Mouse (Mus musculus) heart, embryonic 11.5 days (tissue): ENCODE measurements around the gene Zbtb20. TPM values are rescaled to one million over a fixed set of nuclear protein-coding genes. Genes with fewer than 3 reads are reported as not detected.

Experiments
- ATAC-seq: fragments of 200-750 bp; cut with Nextera tagmentation; replicated peaks from 2 replicates; pipeline ENCODE4 v1.8.0; 2017; ENCODE audit warnings: moderate library complexity; ENCODE audit not compliant: insufficient number of reproducible peaks, low FRiP score, low TSS enrichment
- H3K27ac ChIP-seq: fragments of 300-500 bp; sonication (generic); 2 replicates; pipeline ENCODE4 v1.5.1; 2014; ENCODE audit warnings: mild to moderate bottlenecking, low read depth, low read length
- H3K27me3 ChIP-seq: fragments of 300-500 bp; sonication (generic); 2 replicates; pipeline ENCODE4 v1.6.1; 2014; ENCODE audit warnings: mild to moderate bottlenecking, low read length, mixed read lengths; ENCODE audit not compliant: control insufficient read depth, insufficient read depth
- H3K36me3 ChIP-seq: fragments of 300-500 bp; sonication (generic); 2 replicates; pipeline ENCODE4 v1.6.1; 2014; ENCODE audit warnings: mild to moderate bottlenecking, low read length, moderate library complexity, mixed read lengths; ENCODE audit not compliant: control insufficient read depth, insufficient read depth
- H3K4me1 ChIP-seq: fragments of 300-500 bp; sonication (generic); 2 replicates; pipeline ENCODE4 v1.6.1; 2014; ENCODE audit warnings: low read length; ENCODE audit not compliant: control insufficient read depth, insufficient read depth
- H3K4me2 ChIP-seq: fragments of 300-500 bp; sonication (generic); 2 replicates; pipeline ENCODE4 v1.6.1; 2014; ENCODE audit warnings: mild to moderate bottlenecking, moderate library complexity
- H3K4me3 ChIP-seq: fragments of 300-500 bp; sonication (generic); 2 replicates; pipeline ENCODE4 v1.5.1; 2014; ENCODE audit warnings: low read depth, low read length
- H3K9ac ChIP-seq: fragments of 300-500 bp; sonication (generic); 2 replicates; pipeline ENCODE4 v1.6.1; 2014; ENCODE audit warnings: mild to moderate bottlenecking, low read depth, low read length, moderate library complexity
- H3K9me3 ChIP-seq: fragments of 300-500 bp; sonication (generic); replicated peaks from 2 replicates; pipeline ENCODE4 v1.6.1; 2016; ENCODE audit warnings: low read length; ENCODE audit not compliant: control insufficient read depth
- WGBS: fragments of 180-500 bp; shearing (Covaris S2); extraction: QIAGEN DNeasy Blood & Tissue Kit; methylation state at CpG from one replicate; pipeline ENCODE4 v1.1.7; 2014; ENCODE audit not compliant: insufficient replicate concordance; 5-methylcytosine and 5-hydroxymethylcytosine counted together
- polyA plus RNA-seq: library from polyadenylated mRNA; unstranded; fragments of >200 nt; fragmentation: Nextera tagmentation; extraction: Ambion mirVana; gene quantifications from 2 replicates; pipeline ENCODE4 v1.2.1, GENCODE M21; 2014

The Zbtb20 gene
- polyA plus RNA-seq, 1 experiment from 2014 or later = 39.0 TPM

DNA sequence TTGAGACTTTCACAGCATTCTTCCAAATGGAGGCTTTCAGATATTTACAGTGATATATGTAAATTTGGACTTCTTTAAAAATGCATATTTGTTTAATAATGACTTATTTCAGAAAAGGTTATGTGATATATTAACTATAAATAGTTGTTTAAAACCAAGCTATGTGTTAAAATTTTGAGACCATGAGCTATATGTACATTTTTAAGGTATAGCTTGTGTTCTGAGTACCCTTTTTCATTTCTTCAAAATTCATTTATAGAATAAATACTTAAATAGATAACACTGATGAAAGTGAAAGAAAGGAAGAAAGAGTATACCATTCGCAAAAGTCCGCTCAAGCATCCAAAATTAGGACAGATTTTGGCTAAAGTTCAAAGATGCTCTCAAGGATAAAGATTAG lies 607.1 kb downstream of the Zbtb20 start:
- 83% methylated on average over 2 of the region's 2 CpGs for WGBS
- Histone ChIP-seq H3K9me3 (no peaks in the 10 kb centered on the region), H3K36me3 (no peaks in the 10 kb centered on the region), H3K9ac (no peak overlapping the region), H3K4me2 (no peak overlapping the region), H3K27me3 (no peaks in the 10 kb centered on the region), H3K27ac (no peak overlapping the region), H3K4me3 (no peak overlapping the region), H3K4me1 (no peaks in the 10 kb centered on the region)
- no peak for ATAC-seq

DNA sequence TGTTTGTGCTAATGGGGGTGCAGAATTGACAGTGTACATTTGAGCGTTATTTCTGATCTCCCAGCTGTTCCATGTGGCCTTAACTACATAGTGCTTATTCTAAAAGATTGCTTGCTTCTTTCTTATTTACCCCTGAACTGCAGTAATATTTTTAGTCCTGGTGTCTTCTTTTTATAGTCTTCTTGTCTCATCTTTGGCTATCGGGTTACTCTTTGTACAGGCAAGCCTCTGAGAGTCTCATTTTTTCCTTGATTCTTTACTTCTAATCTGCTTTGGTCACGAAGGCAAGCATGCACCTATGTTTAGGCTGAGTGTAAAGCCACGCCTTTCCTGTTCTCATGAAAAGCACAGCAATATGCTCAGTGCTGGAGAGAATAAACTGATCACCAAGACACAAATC lies 608.7 kb downstream of the Zbtb20 start:
- Histone ChIP-seq H3K36me3 (no peaks in the 10 kb centered on the region), H3K9me3 (no peaks in the 10 kb centered on the region), H3K27me3 (no peaks in the 10 kb centered on the region), H3K4me1 (no peaks in the 10 kb centered on the region), H3K9ac (no peak overlapping the region), H3K4me3 (no peak overlapping the region), H3K27ac (no peak overlapping the region), H3K4me2 (no peak overlapping the region)
- WGBS = 62% methylated on average over 4 of the region's 4 CpGs
- no peak for ATAC-seq

DNA sequence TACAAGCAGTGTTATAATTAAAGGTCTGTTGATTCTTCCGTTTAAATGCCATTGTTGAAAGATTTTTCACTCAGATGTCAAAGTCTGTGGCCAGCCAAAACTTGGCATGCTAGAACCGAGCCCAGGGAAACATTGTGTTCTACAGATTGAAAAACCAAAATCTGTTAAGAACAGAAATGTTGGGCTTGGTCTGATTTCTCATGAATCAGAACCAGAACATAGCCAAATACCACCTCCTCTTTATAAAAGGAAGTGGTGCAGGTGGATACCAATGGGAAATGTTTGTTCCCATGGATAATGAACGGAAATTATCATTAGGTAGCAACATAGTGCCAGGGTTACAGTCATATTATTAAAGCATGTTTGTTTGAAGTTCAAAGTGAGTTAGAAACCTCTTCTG lies 613.7 kb downstream of the Zbtb20 start:
- WGBS = 80% methylated on average over 3 of the region's 3 CpGs
- no peak overlapping the region for H3K9ac ChIP-seq
- no peaks in the 10 kb centered on the region for H3K27me3 ChIP-seq
- no peak overlapping the region for H3K27ac ChIP-seq
- ATAC-seq = no peak
- H3K4me3 ChIP-seq = no peak overlapping the region
- H3K36me3 ChIP-seq = no peaks in the 10 kb centered on the region
- H3K9me3 ChIP-seq = no peaks in the 10 kb centered on the region
- no peak overlapping the region for H3K4me2 ChIP-seq
- H3K4me1 ChIP-seq = no peaks in the 10 kb centered on the region

DNA sequence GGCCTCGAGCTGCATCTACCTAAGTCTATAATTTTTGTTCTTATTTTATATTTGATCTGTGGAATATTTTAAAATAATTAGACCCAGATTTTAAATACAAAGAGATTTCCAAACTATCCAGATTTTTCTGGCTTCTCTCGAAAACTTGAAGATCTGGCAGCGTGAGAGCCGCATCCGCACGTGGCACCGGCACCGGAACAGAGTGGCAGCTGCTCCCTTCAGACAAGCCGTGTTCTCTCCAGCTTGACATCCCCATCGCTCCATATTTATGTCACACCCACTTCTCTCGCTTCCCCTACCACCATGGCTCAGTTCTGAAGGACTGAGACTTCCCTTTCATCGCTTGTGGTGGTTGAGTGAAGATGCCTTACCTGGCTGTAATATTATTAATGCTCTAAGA lies 614.3 kb downstream of the Zbtb20 start:
- Histone ChIP-seq H3K9me3 (no peaks in the 10 kb centered on the region), H3K4me3 (no peak overlapping the region), H3K36me3 (no peaks in the 10 kb centered on the region), H3K9ac (no peak overlapping the region), H3K4me2 (no peak overlapping the region), H3K27me3 (no peaks in the 10 kb centered on the region), H3K4me1 (no peaks in the 10 kb centered on the region), H3K27ac (no peak overlapping the region)
- ATAC-seq = no peak
- 92% methylated on average over 12 of the region's 12 CpGs for WGBS

DNA sequence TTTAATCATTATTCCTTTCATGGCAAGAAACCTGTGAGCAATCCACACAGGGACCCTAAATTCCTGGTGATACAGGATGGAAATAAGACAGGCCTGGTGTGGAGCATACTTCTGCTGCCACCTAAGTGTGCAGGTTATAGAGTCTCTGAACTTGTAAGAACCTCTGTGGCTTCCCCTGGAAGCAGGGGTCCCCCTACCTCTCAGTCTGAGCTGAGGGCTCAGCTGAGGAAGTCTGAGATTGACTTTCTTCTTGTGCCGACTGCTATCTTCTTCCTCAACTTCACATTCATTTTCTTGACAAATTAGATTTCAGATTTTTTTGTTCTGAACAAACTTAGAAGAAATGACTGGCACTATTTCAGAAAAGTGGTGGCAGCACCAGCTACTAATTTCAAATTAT lies 617.2 kb downstream of the Zbtb20 start:
- no peak overlapping the region for H3K27ac ChIP-seq
- 70% methylated on average over 1 of the region's 1 CpGs for WGBS

DNA sequence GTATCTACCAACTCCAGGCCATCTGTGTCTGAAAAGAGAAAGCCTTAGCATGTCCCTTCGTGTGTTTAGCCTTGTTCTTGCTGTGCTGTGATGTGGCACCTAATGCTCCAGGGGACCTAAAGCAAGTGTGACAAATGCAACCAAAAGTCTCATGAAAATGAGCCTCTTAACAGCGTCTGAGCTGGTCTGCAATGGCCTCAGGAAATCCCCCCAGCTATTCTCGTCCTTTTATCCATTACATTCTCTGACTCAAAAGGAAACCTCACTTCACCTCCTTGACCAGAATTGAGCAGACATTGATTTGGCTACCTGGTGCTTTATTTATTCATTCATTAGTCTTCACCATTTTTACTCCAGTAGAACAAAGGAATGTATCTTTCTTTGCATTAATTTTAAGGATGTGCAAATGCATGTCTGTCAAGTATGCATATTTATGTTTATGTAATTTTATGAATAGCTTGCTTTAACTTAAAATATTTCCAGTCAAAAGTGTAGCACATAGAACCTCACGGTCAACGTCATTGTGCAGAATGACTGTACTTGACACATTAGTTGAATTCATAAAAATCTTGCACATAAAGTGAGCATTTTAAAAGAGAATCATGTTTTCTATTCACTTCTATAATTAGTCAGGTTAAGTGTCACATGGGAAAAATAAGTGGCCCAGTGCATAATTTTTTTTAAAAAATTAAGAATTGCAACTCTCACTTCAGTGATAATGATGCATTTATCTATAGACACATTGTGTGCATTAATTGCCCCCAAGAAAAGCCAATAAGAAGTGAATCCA lies 618.1 kb downstream of the Zbtb20 start:
- H3K9me3 ChIP-seq = no peaks in the 10 kb centered on the region
- no peak for ATAC-seq
- no peak overlapping the region for H3K4me3 ChIP-seq
- H3K4me2 ChIP-seq = no peak overlapping the region
- no peaks in the 10 kb centered on the region; the same call in 1 of the 2 replicates for H3K4me1 ChIP-seq
- WGBS = 54% methylated on average over 5 of the region's 5 CpGs
- H3K36me3 ChIP-seq = no peaks in the 10 kb centered on the region
- H3K27ac ChIP-seq = no peak overlapping the region
- no peaks in the 10 kb centered on the region for H3K27me3 ChIP-seq
- no peak overlapping the region for H3K9ac ChIP-seq

More for the DNA sequence above, 617.2 kb downstream of the Zbtb20 start:
- no peaks in the 10 kb centered on the region; the same call in 1 of the 2 replicates for H3K4me1 ChIP-seq
- H3K36me3 ChIP-seq = no peaks in the 10 kb centered on the region
- no peak overlapping the region for H3K4me3 ChIP-seq
- no peak overlapping the region for H3K9ac ChIP-seq
- H3K27me3 ChIP-seq = no peaks in the 10 kb centered on the region
- H3K4me2 ChIP-seq = no peak overlapping the region
- ATAC-seq = no peak
- H3K9me3 ChIP-seq = no peaks in the 10 kb centered on the region

DNA sequence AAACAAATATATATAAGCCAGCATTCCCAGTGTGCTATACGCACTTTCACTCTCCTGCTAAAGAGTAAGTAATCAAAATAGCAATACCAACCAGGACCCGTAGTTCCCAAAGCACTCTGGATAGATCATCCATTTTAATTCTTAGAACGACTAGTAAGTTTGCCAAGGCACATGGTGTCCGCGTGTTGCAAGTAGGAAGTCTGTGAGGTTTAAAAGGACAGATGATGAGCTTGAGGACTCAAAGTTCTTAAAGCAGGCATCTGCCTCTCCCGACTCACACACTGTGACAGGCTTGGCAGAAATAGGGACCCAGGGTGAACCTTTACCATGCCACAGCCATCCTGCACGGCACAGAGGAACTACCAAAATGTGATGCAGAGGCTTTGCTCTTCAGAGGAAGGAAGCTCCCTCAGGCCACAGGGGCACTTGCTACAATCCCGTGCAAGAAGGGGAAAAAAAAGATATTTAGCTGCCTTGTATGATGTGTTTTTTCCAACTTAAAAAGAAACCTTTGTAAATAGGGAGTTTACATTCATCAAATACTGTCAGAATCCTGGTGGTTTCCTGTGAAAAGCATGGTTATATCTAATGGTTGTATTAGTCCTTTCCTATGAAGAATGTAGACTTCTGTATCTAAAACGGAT lies 619.6 kb downstream of the Zbtb20 start:
- peaks cover 3% of the 10 kb centered on the region for H3K4me1 ChIP-seq
- no peaks in the 10 kb centered on the region for H3K36me3 ChIP-seq
- H3K4me2 ChIP-seq = no peak overlapping the region
- 75% methylated on average over 9 of the region's 9 CpGs for WGBS
- no peak overlapping the region for H3K27ac ChIP-seq
- H3K4me3 ChIP-seq = no peak overlapping the region
- no peaks in the 10 kb centered on the region for H3K9me3 ChIP-seq
- no peaks in the 10 kb centered on the region for H3K27me3 ChIP-seq
- ATAC-seq = no peak
- no peak overlapping the region for H3K9ac ChIP-seq

DNA sequence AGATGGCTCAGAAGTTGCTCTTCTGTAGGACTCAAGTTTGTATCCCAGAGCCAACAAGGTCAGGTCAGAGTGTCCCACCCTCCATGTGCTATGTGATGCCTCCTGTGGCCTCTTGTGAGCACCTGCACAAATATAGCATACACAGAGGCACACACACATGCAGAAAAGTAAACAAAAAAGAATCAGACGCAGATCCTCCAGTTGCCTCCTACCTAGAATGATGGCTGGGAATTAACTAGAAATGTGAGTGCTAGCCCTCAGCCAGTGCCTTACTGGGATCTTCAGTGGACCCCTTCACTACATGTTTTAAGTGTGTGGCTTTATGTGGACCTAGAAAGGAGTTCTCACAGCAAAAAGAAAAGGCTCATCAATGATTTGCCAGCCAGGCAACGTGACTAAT lies 621.4 kb downstream of the Zbtb20 start:
- no peak overlapping the region for H3K4me2 ChIP-seq
- H3K27ac ChIP-seq = no peak overlapping the region
- WGBS = 77% methylated on average over 2 of the region's 2 CpGs
- no peaks in the 10 kb centered on the region for H3K36me3 ChIP-seq
- H3K27me3 ChIP-seq = no peaks in the 10 kb centered on the region
- no peak overlapping the region for H3K4me3 ChIP-seq
- peaks cover 3% of the 10 kb centered on the region for H3K4me1 ChIP-seq
- no peak overlapping the region for H3K9ac ChIP-seq
- H3K9me3 ChIP-seq = no peaks in the 10 kb centered on the region
- ATAC-seq = no peak
